Mouse (Mus musculus) kidney, adult 2 months (tissue): ENCODE measurements around the gene Mogat2.

Experiments
- CTCF ChIP-seq: fragments of 200-500 bp; conservative IDR thresholded peaks from 2 replicates; pipeline ENCODE4 v1.5.1; 2011; ENCODE audit warnings: low read depth, mild to moderate bottlenecking, control low read depth, low read length, moderate library complexity, mixed read lengths; ENCODE audit not compliant: insufficient read depth, insufficient read length
- POLR2A ChIP-seq: fragments of 200-500 bp; IDR thresholded peaks from one replicate; pipeline ENCODE4 v1.6.1; 2011; ENCODE audit warnings: low read depth, low read length, control low read depth

- TF ChIP-seq CTCF (no peak), POLR2A (no peak)
These were observed 48.5 kb downstream of the Mogat2 start for GRCm38 (mm10) chr7:99189885-99190284.
